Mouse (Mus musculus) ES-E14 (cell line): ENCODE data around the gene Hdac9. TPM values are rescaled to one million over a fixed set of nuclear protein-coding genes. Genes with fewer than 3 reads are reported as not detected.

Experiments used
- DNase-seq: peaks from one replicate; pipeline ENCODE4 v3.0.0-alpha.2; 2013; ENCODE audit warnings: low read depth, low spot score
- H3K27ac ChIP-seq: 2 replicates; pipeline ENCODE4 v1.5.1; 2012; ENCODE audit warnings: low read depth, mild to moderate bottlenecking, low read length, moderate library complexity, mixed read lengths; ENCODE audit not compliant: poor library complexity, insufficient read depth, severe bottlenecking
- H3K36me3 ChIP-seq: 2 replicates; pipeline ENCODE4 v1.6.1; 2012; ENCODE audit warnings: mild to moderate bottlenecking, low read length, moderate library complexity, mixed read lengths; ENCODE audit not compliant: control insufficient read depth, poor library complexity, insufficient read depth, severe bottlenecking
- H3K4me1 ChIP-seq, 2 experiments: fragments of 150-350 bp in 1 of 2; sonication (generic) in 1 of 2; 2 replicates each; pipeline ENCODE4 v1.6.1; 2012; ENCODE audit warnings: low read length in 2 of 2, mild to moderate bottlenecking in 1 of 2, mixed read lengths in 1 of 2; ENCODE audit not compliant: control insufficient read depth in 2 of 2, insufficient read depth in 2 of 2, poor library complexity in 1 of 2
- H3K4me3 ChIP-seq, 2 experiments: fragments of 150-350 bp in 1 of 2; sonication (generic) in 1 of 2; 2 replicates each; pipeline ENCODE4 v1.5.1; 2012; ENCODE audit warnings: low read length in 2 of 2, low read depth in 1 of 2, mild to moderate bottlenecking in 1 of 2, mixed read lengths in 1 of 2; ENCODE audit not compliant: insufficient read depth in 1 of 2, poor library complexity in 1 of 2, severe bottlenecking in 1 of 2
- H3K9ac ChIP-seq: 2 replicates; pipeline ENCODE4 v1.6.1; 2012; ENCODE audit warnings: low read depth, mild to moderate bottlenecking, low read length, mixed read lengths; ENCODE audit not compliant: poor library complexity, insufficient read depth, severe bottlenecking
- H3K9me3 ChIP-seq: fragments of 150-350 bp; sonication (generic); 2 replicates; pipeline ENCODE4 v1.6.1; 2012; ENCODE audit warnings: low read depth, mild to moderate bottlenecking, low read length; ENCODE audit not compliant: control insufficient read depth, insufficient read depth
- CHD2 ChIP-seq: IDR thresholded peaks from 2 replicates; pipeline ENCODE4 v1.6.1; 2014; ENCODE audit warnings: mild to moderate bottlenecking, low read depth, low read length, inconsistent platforms
- HCFC1 ChIP-seq: IDR thresholded peaks from 2 replicates; pipeline ENCODE4 v1.6.1; 2012; ENCODE audit warnings: low read length, inconsistent platforms, borderline replicate concordance; ENCODE audit not compliant: insufficient read depth
- MAFK ChIP-seq: IDR thresholded peaks from 2 replicates; pipeline ENCODE4 v1.6.1; 2014; ENCODE audit warnings: mild to moderate bottlenecking, low read depth, low read length, inconsistent platforms; ENCODE audit not compliant: insufficient read depth
- ZC3H11A ChIP-seq: IDR thresholded peaks from 2 replicates; pipeline ENCODE4 v1.6.1; 2012; ENCODE audit warnings: low read depth, mild to moderate bottlenecking, inconsistent platforms, low read length, borderline replicate concordance
- ZNF384 ChIP-seq: IDR thresholded peaks from 2 replicates; pipeline ENCODE4 v1.6.1; 2012; ENCODE audit warnings: low read depth, low read length, inconsistent platforms
- in situ Hi-C, 2 experiments: fragments of 600-800 bp; cut with MboI; formaldehyde crosslinking; loops; one replicate each; pipeline ENCODE4 v1.15.1; 2025; ENCODE audit warnings: low sequenced_read_pairs in 2 of 2, inconsistent platforms in 1 of 2; ENCODE audit not compliant: unreplicated experiment in 2 of 2
- total RNA-seq: library from RNA; depleted of rRNA; stranded (reverse); fragments of 300-350 nt; gene quantifications from 2 replicates; pipeline ENCODE4 v1.2.3, GENCODE M21; 2012

The Hdac9 gene
- total RNA-seq, 1 experiment: 0.58 TPM

DNA sequence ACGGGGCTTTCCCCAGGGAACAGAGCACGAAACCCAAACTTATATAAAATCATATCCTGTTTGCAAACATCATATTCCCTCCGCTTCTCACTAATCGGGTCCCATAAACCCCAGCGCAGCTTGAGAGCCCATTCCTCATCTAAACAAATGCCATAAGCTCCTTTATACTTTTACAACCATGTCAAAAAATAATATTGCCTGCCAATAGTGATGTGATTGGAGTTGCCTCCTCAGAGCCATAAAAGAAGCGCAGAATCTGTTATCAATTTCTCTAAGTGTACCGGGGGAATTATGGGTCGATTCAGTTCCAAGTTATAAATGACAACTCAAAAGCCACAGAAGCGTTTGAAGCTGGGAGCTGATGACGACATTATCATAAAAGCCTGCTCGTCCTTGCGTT lies 638.1 kb downstream of the Hdac9 start:
- no peak for TF ChIP-seq ZC3H11A
- no peak for TF ChIP-seq ZNF384
- Histone ChIP-seq H3K9me3 (no peaks in the 10 kb centered on the region), H3K9ac (no peak overlapping the region), H3K27ac (no peak overlapping the region), H3K4me3 (no peak overlapping the region), H3K36me3 (no peaks in the 10 kb centered on the region), H3K4me1 (no peaks in the 10 kb centered on the region)
- in situ Hi-C loops: no loop called here
- no peak for DNase-seq

- Histone ChIP-seq H3K9me3 (no peaks in the 10 kb centered on the region), H3K9ac (no peak overlapping the region), H3K36me3 (no peaks in the 10 kb centered on the region), H3K4me3 (no peak overlapping the region), H3K4me1 (no peaks in the 10 kb centered on the region), H3K27ac (no peak overlapping the region)
- TF ChIP-seq CHD2 (no peak), ZC3H11A (no peak), ZNF384 (no peak), MAFK (no peak), HCFC1 (no peak)
- no peak for DNase-seq
- in situ Hi-C loops: no loop called here
These were observed 643.1 kb downstream of the Hdac9 start for GRCm38 (mm10) chr12:34273816-34274215.

GRCm38 (mm10) chr12:34270096-34270495 lies 646.8 kb downstream of the Hdac9 start:
- H3K4me3 ChIP-seq: no peak overlapping the region

GRCm38 (mm10) chr12:34269472-34270040 lies 647.3 kb downstream of the Hdac9 start:
- H3K9ac ChIP-seq: no peak overlapping the region
- no peak overlapping the region for H3K27ac ChIP-seq
- H3K4me1 ChIP-seq: no peaks in the 10 kb centered on the region
- no peaks in the 10 kb centered on the region for H3K9me3 ChIP-seq
- in situ Hi-C loops: no loop called here
- H3K36me3 ChIP-seq: no peaks in the 10 kb centered on the region
- no peak overlapping the region for H3K4me3 ChIP-seq
- TF ChIP-seq ZNF384 (no peak), HCFC1 (no peak), ZC3H11A (no peak), MAFK (no peak), CHD2 (no peak)
- no peak for DNase-seq

More at GRCm38 (mm10) chr12:34270096-34270495, 646.8 kb downstream of the Hdac9 start:
- H3K9me3 ChIP-seq: no peaks in the 10 kb centered on the region
- in situ Hi-C loops: no loop called here
- no peak for DNase-seq
- no peak for TF ChIP-seq CHD2
- TF ChIP-seq ZC3H11A: no peak
- no peak for TF ChIP-seq HCFC1
- no peak for TF ChIP-seq ZNF384
- TF ChIP-seq MAFK: no peak
- no peaks in the 10 kb centered on the region for H3K36me3 ChIP-seq
- no peak overlapping the region for H3K27ac ChIP-seq
- H3K9ac ChIP-seq: no peak overlapping the region
- no peaks in the 10 kb centered on the region for H3K4me1 ChIP-seq

- Histone ChIP-seq H3K9ac (no peak overlapping the region), H3K4me3 (no peak overlapping the region), H3K4me1 (no peaks in the 10 kb centered on the region), H3K27ac (no peak overlapping the region), H3K36me3 (no peaks in the 10 kb centered on the region), H3K9me3 (no peaks in the 10 kb centered on the region)
- DNase-seq: no peak
- in situ Hi-C loops: no loop called here
- no peak for TF ChIP-seq MAFK
- TF ChIP-seq ZNF384: no peak
- no peak for TF ChIP-seq CHD2
- no peak for TF ChIP-seq HCFC1
- no peak for TF ChIP-seq ZC3H11A
These were observed 657.2 kb downstream of the Hdac9 start for GRCm38 (mm10) chr12:34259651-34260050.
